Mouse (Mus musculus): ENCODE measurements around the gene Gm20388. TPM values are rescaled to one million over a fixed set of nuclear protein-coding genes. Genes with fewer than 3 reads are reported as not detected.
"Not testable (repeated sequence)": the region's sequence is repeated elsewhere in the genome, so short reads cannot be mapped to it uniquely, and the experiment has no call there.

Gene Gm20388
- total and polyA plus RNA-seq, 2 experiments from 2014 or later, result 51.3 TPM; not detected in 1

DNA sequence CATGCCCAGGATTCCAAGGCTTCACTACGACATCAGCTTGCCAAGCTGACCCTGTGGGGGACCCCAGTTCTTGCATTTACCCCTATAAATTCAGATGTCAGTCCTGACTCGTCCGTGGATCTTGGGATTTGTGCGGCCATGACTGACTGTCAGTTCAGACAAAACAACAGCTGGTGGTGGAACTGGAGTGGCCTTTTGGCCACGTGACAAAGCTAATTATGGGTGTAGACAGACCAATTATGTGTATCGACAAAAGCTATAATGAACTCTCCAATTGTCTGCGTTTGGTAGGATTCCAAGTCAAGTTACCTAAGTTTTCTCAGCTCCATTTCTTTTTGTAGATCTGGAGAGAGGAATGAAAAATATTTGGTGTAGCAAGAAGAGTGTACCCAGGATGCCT lies 4259.1 kb downstream of the Gm20388 start:
- peak; percentile 43 for DNase-seq
- Histone ChIP-seq H3K4me2 (ENCODE audit: low read depth) (no peak overlapping the region), H3K36me3 (ENCODE audit: insufficient read depth) (no peaks in the 10 kb centered on the region), H3K27me3 (ENCODE audit: insufficient read depth, low read length) (no peaks in the 10 kb centered on the region), H3K9ac (no peak overlapping the region), H3K4me1 (ENCODE audit: insufficient read depth) (peaks cover 12% of the 10 kb centered on the region), H3K4me3 (ENCODE audit: low read depth, low read length) (no peak overlapping the region), H3K9me3 (ENCODE audit: low read length) (no peaks in the 10 kb centered on the region), H3K27ac (ENCODE audit: low read depth, low read length) (no peak overlapping the region)
- ATAC-seq, result no peak; the same call in 1 of the 2 replicates
- no peak for TF ChIP-seq CTCF (IDR thresholded peaks at IDR 0.05; ENCODE audit: low read depth)
- 26% methylated on average over 7 of the region's 7 CpGs for WGBS

DNA sequence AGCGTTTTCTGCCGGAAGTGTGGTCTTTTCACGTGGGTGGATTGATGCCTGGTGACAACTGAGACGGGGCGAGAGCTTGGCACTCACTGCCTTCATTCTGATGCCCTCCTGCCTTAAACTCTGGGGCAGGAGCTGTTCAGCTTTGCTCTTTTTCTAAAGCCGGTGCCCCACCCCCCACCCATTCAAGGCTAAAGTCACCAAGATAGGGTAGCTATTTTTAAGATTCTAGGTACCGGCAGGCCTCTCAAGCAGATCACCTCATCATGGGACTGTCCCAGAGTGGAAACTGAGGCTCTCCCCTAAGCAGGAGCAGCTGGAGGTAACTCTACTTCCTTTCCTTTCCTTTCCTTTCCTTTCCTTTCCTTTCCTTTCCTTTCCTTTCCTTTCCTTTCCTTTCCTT lies 4260.0 kb downstream of the Gm20388 start:
- Histone ChIP-seq H3K27ac (ENCODE audit: low read depth, low read length) (no peak overlapping the region), H3K36me3 (ENCODE audit: insufficient read depth) (no peaks in the 10 kb centered on the region), H3K9ac (no peak overlapping the region), H3K4me3 (ENCODE audit: low read depth, low read length) (no peak overlapping the region), H3K4me2 (ENCODE audit: low read depth) (no peak overlapping the region), H3K27me3 (ENCODE audit: insufficient read depth, low read length) (no peaks in the 10 kb centered on the region), H3K4me1 (ENCODE audit: insufficient read depth) (peaks cover 12% of the 10 kb centered on the region), H3K9me3 (ENCODE audit: low read length) (no peaks in the 10 kb centered on the region)
- no peak for ATAC-seq
- TF ChIP-seq CTCF (IDR thresholded peaks at IDR 0.05; ENCODE audit: low read depth), result no peak
- WGBS, result 76% methylated on average over 7 of the region's 7 CpGs
- DNase-seq, result no peak

DNA sequence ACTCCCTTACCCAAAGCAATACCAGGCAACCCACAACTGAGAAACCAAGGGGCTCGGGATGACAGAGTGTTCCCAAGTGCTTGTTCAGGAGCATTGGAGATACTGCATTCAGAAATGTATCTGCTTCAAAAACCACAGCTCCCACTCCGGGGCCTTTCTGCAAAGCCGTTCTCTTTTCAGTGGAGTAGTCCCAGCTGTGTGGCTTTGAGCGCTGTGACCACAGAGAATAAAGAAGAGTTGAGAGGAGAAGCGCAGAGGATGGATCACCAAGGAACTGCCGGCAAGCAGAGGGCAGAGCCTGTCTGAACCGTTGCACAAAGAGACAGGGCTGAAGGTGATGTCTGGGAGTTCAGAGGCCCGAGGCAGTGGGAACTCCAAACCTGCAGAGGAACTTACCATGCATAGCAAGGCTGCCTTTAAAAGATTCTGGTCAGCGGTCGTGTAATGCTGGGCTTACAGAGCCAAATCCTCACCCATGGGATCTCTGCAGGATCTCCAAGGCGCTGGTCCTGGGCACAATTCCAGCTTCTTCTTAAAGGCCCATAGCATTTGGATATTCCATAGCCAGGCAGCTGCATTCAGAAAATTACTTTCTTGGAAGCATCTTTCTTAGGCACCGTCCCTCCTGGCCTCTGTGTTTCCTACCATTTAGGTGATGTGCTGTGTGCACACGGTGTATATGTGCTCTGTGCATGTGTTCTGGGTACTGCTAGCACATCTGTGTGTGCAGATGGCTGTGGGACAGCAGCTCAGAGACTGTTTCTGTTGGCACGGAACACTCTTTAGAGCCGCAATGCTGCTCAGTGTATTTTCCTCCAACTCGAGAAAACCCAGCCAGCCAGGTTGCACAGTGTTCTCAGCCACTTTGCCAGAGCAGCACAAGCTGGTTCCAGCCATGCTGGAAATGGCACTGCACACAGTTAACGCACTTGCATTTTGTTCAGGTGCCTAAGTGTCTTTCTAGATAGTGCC lies 4261.2 kb downstream of the Gm20388 start:
- ATAC-seq, result peak; percentile 41
- no peak overlapping the region for H3K4me3 ChIP-seq (ENCODE audit: low read depth, low read length)
- no peaks in the 10 kb centered on the region for H3K36me3 ChIP-seq (ENCODE audit: insufficient read depth)
- peak; percentile 47 for DNase-seq
- no peak overlapping the region for H3K27ac ChIP-seq (ENCODE audit: low read depth, low read length)
- peaks cover 23% of the 10 kb centered on the region for H3K4me1 ChIP-seq (ENCODE audit: insufficient read depth)
- 38% methylated on average over 17 of the region's 17 CpGs for WGBS
- H3K9me3 ChIP-seq (ENCODE audit: low read length), result no peaks in the 10 kb centered on the region
- no peak overlapping the region for H3K4me2 ChIP-seq (ENCODE audit: low read depth)
- no peak overlapping the region for H3K9ac ChIP-seq
- TF ChIP-seq CTCF (IDR thresholded peaks at IDR 0.05; ENCODE audit: low read depth), result no peak
- H3K27me3 ChIP-seq (ENCODE audit: insufficient read depth, low read length), result no peaks in the 10 kb centered on the region

DNA sequence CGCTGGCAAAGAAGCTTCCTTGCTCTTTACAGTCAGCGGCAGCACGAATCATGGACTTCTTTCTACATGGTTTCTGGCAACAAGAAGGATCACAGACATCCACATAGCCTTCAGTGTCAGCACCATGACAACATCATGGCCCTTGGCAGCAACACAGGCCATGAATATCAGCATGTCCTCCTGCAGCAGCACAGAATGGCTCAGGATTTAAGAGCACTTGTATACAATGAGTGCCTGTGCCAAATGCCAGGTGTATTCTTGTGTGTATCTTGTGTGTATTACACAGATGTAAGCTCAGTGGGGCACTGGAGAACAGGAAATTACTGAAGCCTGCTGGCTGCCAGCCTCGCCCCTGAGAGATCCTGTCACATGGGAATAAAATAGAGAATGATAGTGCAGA lies 4263.0 kb downstream of the Gm20388 start:
- H3K27ac ChIP-seq (ENCODE audit: low read depth, low read length), result no peak overlapping the region
- TF ChIP-seq CTCF (IDR thresholded peaks at IDR 0.05; ENCODE audit: low read depth), result peak; percentile 8; the same call in 1 of the 2 replicates
- H3K4me2 ChIP-seq (ENCODE audit: low read depth), result no peak overlapping the region
- 60% methylated on average over 4 of the region's 4 CpGs for whole genome bisulfite sequencing
- H3K9ac ChIP-seq, result no peak overlapping the region
- peaks cover 23% of the 10 kb centered on the region for H3K4me1 ChIP-seq (ENCODE audit: insufficient read depth)
- H3K9me3 ChIP-seq (ENCODE audit: low read length), result no peaks in the 10 kb centered on the region
- H3K4me3 ChIP-seq (ENCODE audit: low read depth, low read length), result no peak overlapping the region
- no peaks in the 10 kb centered on the region for H3K36me3 ChIP-seq (ENCODE audit: insufficient read depth)
- peak; percentile 54 for ATAC-seq
- DNase-seq, result no peak
- no peaks in the 10 kb centered on the region for H3K27me3 ChIP-seq (ENCODE audit: insufficient read depth, low read length)

DNA sequence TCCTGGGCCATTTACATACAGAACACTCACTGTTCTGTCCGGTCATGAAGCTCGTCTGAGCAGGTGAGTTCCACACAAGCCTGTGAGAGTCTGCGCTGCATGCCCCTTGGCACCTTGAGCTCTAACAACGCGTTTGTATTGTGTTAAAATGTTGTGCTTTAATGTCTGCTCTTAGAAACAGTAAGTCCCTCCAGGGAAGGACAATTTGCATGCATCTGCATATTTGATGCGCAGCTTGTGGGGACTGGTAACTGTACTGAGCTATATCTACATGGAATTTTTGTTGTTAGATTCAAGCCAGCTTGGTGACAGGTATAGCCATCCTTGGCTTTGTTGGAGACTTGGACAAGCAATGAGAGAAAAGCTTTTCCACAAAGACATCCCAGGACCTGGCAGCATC lies 4265.5 kb downstream of the Gm20388 start:
- H3K4me3 ChIP-seq (ENCODE audit: low read depth, low read length), result no peak overlapping the region
- H3K4me1 ChIP-seq (ENCODE audit: insufficient read depth), result peaks cover 23% of the 10 kb centered on the region; the same call in 1 of the 2 replicates
- no peak for TF ChIP-seq CTCF (IDR thresholded peaks at IDR 0.05; ENCODE audit: low read depth)
- DNase-seq (no peak), ATAC-seq (peak; percentile 38; the same call in 1 of the 2 replicates)
- H3K27ac ChIP-seq (ENCODE audit: low read depth, low read length), result peak overlapping the region; percentile 21
- H3K9ac ChIP-seq, result no peak overlapping the region
- 48% methylated on average over 6 of the region's 6 CpGs for WGBS
- no peaks in the 10 kb centered on the region for H3K27me3 ChIP-seq (ENCODE audit: insufficient read depth, low read length)
- H3K36me3 ChIP-seq (ENCODE audit: insufficient read depth), result no peaks in the 10 kb centered on the region
- H3K9me3 ChIP-seq (ENCODE audit: low read length), result no peaks in the 10 kb centered on the region
- no peak overlapping the region for H3K4me2 ChIP-seq (ENCODE audit: low read depth)

DNA sequence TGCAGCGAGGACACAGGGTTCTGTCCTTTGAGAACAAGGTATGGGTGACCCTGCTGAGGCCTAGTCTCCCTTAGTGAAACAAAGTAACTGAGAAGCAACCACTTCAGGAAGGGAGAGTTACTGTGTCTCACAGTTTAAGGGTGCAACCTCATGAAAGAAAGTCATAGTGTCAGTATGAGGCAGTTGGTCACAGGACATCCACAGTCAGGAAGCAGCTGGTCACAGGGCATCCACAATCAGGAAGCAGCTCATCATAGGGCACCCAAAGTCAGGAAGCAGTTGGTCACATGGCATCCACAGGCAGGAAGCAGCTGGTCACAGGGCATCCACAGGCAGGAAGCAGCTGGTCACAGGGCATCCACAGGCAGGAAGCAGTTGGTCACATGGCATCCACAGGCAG lies 4266.5 kb downstream of the Gm20388 start:
- H3K4me3 ChIP-seq (ENCODE audit: low read depth, low read length); H3K36me3 ChIP-seq (ENCODE audit: insufficient read depth); H3K9ac ChIP-seq; H3K27ac ChIP-seq (ENCODE audit: low read depth, low read length); H3K27me3 ChIP-seq (ENCODE audit: insufficient read depth, low read length); H3K4me2 ChIP-seq (ENCODE audit: low read depth); H3K9me3 ChIP-seq (ENCODE audit: low read length); DNase-seq; ATAC-seq: not testable (repeated sequence)
- 84% methylated on average over 1 of the region's 1 CpGs for WGBS
- H3K4me1 ChIP-seq (ENCODE audit: insufficient read depth), result peaks cover 14% of the 10 kb centered on the region; the same call in 1 of the 2 replicates

Measured in forebrain, postnatal 0 days (tissue).